Mouse (Mus musculus): ENCODE measurements around the gene Tmed4.
A peak's percentile ranks its signal among the peaks of the same experiment; 100 is the strongest.

Gene Tmed4

DNA sequence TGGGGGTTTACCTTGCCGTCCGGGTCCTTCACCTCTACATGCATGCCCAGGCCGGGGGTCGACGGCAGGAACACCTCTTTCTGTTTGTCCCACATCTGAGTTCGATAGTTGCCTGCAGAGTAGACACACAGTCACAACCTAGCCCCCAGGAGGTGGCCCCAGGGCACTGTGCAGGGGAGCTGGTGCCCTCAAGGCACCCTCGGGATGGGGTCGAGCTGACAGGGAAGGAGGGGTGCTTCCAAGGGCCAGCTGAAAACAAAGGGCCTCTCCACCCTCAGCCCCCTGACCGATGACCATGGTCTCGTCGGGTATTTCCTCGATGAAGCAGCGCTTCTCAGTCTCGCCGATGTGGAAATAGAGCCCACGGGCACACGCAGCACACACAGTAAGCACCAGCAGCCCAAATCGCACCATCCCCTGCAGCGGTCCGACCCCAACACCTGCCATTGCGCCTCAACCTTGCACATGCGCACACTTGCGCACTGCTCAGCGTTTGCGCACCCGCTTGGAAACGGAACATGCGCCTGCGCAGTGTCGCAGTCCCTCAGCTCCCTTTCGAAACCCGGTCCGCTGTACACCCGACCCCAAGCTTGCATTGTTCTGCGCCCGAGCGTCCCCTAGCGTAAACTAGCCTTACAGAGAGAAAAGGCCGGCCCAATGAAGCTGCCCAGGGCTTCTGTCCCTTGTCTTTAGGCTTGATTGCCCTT lies at the start of gene Tmed4:
Tmed4 (minus strand) TSS at position 484 of the 707 bp plus-strand sequence.
- DNase-seq: peak; percentile 99

DNA sequence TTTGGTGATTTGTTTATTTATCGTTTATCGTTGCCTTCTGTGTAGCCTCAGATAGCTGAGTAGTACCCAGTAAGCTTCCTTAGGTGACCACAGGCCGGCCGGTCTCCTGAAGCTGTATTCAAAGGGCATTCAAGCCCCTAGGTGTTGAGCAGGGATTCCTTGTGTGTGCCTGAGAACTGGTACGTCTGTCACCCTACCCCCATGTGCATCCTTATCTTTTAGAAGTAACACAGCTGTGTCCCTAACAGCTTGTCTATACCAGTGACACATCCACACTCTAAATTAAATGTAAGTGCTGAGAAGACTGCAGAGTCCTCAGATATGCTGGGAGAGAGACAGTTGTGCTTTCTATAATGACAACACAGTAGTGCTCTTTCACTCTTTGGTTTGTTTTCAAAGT lies 48.7 kb upstream of the Tmed4 start:
- DNase-seq: no peak

DNA sequence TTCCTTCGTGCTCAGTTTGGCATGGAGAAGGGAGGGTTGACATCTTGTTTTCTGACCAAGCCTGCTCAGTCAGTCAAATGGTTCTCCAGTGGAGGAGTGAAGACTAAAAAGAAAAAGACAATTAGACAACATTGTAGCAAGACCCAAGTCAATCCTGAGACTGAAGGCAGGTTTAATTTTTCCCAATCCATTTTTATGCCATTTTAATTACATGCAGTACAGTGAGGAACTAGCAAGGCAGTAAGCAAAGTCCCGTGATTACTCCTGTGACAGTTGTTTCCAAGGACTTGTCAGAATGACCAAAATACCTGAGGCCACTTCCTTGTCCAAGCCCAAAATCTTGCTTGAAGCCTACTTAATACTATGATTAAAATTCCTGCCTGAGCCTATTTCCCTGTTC lies 47.4 kb upstream of the Tmed4 start:
- DNase-seq: no peak

DNA sequence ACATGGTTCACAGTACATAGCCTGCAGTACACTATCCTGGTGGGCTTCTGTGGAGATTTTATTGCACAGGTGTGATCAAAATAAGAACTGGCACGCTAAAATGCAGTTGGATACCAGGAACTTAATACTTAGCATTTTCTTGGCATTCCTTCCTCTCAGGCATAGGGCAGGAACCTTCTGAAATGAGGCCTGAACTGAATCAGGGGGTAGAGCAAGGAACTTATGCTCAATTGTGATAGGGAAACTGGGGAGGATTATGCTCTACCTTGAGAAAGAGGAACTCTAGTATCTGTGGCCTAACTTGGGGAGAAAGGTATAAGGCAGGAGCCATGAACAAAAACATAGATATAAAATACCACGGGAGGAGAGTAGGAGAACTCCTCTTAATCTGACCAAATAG lies 44.7 kb upstream of the Tmed4 start:
- DNase-seq: no peak

DNA sequence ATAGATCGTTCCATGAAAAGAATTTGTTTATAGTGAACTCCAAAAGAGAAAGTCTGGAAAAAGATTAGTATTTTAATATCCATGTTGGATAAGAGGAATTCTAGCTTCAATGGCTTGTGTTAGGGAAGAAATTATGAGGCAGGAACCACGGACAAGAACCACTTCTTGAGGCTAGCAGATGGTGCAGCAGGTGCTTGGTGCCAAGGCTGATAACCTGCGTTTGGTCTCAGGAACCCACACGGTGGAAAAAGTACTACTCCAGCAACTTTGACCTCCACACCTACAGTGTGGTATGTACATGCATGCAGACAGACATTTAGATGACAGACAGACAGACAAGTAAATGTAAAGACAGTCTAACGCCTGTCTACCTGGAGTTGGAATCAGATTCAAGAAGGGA lies 43.9 kb upstream of the Tmed4 start:
- DNase-seq: no peak

DNA sequence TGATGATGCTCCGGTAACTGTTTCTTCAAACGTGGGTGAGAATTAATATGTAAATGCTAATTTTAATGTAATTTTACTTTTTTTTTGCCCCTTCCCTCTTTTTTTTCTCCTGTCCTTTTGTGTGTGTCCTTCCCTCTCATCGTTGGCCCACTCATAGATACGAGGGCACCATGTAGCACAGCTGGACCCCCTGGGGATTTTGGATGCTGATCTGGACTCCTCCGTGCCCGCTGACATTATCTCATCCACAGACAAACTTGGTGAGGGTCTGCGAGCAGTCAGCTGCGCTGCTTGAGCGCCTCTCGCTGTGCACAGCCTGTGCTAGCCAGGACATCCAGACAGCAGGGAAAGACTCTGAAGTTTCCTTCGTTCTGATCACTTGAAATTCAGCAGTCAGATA lies 42.2 kb upstream of the Tmed4 start:
- no peak for DNase-seq

DNA sequence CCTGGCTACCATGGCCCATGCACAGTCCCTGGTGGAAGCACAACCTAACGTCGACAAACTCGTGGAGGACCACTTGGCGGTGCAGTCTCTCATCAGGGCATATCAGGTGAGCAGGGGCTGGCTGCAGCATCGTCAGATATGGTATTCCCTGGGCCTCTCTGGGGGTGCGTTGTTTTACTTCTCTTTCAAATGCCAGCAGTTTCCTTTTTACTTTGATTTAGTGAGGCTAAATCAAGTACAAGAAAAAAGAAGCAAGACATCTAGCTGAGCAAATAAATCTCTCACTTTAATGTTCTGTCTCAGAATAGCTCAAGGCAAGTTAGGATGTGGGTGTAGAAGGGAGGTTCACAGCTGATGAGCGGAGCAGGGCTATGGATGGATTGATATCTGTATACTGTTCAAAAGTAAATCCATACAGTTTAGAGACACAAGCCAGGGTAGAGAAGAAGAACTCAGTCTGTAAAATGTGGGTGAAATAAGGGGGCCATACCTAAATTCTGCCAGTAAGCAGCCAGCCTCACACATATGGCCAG lies 39.3 kb upstream of the Tmed4 start:
- no peak for DNase-seq

DNA sequence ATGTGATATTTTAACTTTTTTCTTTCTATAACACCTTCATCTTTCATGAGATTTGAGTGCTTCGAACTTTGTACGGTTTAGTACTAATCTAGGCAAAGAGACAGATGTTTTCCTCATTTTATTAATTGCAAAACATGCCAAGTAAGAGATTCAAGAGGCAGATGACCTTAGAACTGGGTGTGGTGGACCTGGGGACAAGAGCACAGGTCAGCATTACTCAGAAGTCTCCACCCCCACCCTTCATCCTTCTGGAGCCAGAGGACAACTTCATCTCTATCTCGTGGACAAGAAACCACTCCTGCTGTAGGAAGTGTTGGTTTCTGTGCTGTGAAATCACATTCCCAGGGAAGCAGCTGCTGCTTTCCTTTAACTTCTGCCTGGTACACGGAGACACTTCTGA lies 33.5 kb upstream of the Tmed4 start:
- no peak for DNase-seq

DNA sequence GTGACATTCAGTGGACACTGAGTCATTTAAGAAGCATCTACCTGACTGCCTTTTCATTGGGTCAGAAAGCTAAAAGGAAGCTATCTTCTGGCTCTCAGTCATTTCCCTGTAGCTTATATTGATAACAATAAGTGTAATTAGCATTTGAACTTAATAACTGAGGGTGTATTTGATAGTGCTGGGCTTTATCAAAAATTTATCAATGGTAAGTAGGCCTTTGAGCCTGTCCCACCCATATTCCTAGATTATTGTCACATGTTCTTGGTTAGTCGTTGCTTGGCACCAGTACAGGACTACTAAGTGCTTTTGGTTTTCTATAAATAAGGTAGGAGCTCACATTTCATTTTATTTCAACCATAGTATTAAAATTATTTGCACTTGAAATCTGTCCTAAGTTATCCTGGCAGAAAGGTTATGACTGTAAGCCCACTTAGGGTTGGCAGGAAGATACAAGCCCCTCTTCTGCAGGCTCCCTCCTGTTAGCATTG lies 31.3 kb upstream of the Tmed4 start:
- DNase-seq: no peak

DNA sequence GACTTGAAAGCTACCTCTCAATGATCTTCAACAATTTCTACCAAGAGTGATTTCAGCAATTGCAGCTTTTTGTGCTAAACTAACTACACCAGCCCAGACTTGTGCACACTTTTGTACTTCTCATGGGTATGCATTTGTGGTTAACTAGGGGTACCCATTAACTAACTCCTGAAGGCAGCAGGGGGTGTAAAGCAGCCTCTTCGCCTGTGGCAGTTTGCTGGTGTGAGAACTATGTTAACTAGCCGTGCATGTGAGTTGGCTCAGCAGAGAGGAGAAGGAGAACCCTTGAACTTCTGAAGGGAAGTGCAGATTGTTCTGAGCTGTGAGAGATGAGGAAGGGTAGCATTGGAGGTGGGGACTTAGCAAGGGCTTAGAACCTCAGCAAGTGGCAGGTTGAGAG lies 28.1 kb upstream of the Tmed4 start:
- no peak for DNase-seq

DNA sequence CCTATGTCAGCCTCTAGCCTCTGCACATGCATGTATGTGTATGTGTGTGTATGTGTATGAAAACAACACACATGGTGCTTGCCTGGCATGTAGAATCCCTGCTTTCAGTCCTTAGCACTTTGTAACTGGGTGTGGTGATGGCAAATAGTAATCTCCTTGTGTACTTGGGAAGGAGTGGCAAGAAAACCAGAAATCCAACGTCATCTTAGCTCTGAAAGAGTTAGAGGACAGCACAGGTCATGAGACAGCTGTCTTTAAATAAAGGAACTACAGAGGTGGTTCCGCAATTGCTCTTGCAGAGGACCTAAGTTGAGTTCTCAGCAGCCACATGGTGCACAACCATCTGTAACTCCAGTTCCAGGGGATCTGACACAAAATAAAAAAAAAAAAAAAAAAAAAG lies 24.8 kb upstream of the Tmed4 start:
- DNase-seq: no peak

DNA sequence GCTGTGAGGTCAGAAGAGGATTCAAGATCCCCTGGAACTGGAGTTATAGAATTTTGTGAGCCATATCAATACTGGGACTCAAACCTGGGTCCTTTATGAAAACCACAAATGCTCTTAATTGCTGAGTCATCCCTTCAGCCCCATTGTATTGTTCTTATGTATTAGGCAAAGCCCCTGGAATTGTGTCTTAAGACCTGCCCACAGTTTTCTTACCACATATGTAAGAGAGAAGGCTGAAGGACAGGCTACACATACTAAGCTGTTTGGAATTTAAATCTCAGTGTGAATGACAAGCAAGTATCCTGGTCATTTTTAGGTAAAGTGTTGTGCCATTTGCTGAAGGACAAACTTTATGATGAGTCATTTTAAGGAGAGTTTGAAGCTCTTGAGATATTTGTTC lies 21.4 kb upstream of the Tmed4 start:
- no peak for DNase-seq

DNA sequence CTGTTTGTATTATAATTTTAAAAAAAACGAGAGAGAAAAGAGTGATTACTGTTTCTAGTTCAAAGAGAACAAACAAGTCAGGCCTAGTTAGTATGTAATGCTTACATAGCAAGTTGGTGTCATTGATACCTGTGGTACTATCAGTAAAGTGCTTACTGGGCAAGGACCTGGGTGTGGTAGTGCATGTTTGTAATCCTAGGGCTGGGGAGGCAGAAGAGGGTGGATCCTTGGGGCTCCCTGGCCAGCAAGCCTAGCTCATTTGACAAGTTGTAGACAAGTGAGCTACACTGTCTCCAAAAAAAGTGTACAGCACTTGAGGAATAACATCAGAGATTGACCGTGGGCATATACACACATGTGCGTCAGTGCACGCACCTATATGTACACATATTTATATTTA lies 20.0 kb upstream of the Tmed4 start:
- DNase-seq: no peak

DNA sequence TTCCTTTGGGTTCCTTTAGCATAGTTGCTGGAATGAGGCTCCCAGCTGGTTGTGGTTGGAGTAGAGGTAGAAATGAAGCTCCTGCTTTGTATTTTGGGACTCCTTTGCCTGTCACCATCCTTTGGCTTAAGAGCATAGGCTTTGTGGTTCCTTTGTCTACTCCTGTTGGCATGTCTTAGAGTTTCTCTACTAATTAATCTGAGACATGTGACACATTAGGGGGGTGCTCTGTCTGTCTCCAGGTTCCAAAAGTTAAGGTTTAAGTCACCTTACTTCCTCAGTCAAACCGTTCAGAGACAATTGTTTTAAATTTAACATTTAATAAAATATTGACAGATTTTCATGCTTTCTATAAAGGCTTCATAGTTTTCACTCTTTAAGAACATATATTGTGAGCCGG lies 18.9 kb upstream of the Tmed4 start:
- DNase-seq: no peak

DNA sequence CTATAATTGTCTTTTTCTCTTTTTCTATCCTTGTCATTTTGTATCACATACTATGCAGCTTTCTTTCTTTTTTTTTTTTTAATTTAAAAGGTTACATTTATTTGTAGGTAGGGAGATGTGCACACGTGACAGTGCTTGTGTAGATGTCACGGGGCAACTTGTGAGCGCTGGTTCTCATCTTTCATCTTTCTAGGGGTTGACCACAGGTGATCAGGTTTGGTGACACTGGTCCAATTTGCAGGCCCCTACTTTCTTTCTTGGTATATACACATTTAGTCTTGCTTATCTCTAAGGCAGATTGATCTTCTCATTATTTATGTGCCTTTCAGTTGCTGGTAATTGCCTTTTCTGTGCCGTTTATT lies 18.3 kb upstream of the Tmed4 start:
- DNase-seq: no peak

DNA sequence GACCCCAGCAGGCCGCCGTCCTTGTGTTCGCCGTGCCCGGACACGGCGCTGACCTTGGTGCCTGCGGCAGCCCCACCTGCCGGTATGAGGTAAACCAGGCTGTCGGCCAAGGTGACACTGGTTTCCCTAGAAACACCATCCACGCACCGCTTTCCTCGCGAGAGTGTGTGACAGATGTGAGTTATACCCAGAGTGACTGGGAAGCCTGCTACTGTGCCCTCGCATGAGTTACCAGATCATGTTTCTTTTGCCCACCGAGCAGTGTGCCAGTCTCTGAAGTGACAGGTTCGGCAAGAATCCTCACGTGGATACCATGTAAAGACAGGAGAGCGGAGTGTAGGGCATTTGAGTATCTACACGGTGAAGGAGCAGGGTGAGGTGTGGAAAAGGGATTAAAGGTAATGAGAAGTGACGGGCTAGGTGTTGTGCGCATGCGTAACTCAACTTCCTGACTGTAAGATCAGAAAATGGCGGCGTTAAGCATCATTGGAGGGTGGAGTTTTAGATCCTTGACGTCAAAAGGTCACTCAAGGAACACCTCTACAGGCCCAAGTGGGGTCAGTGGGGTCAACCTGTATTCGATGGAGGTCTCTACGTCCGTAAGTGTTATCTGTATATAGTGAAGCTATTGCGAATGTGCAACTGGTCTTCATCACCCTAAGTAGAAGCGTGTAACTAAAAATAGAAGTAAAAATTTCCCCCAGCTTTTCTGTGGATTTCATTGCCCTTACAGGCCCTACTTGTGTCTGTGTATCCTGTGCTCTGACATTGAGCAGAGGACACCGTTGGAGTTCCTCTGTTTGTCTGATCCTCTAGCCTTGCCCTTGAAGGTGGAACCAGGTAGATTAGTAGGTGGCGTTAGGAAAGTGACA lies 17.7 kb upstream of the Tmed4 start:
- DNase-seq: peak; percentile 89

DNA sequence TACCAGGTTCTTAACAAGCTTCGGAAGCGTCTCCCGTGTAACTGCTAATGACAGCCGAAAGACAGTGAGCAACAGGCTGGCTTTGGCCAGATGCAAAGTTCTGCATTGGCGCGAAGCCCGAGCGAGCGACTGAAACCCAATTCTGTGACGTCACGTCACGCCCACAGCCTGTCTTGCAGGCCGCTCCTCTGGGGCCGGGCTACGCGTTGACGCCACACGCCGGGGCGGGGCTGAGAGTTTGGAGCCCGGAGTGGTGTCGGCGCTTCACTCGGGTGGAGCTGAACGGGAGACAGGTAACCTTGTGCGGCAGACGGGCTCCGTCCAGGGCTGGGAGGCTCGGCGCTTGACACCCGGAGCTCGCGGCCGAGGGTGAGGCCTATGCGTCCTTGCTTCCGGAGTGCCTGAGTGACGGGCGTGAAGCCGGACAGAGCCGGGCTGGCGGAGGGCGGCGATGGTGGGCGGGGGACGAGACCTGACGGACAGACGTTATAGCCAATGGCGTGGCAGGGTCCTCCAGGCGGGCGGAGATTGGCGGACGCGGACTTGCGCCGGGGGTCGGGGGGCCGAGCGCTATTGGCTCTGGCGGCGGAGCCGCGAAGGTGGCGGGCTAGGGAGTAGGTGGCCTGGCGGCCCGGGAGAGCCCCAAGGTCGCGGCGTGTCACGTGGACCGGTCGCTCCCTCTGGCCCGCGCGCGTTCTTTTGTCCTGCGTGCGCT lies 16.9 kb upstream of the Tmed4 start, which contains the start of gene Ogdh:
Ogdh (plus strand) TSS at position 233 of the 715 bp plus-strand sequence.
- DNase-seq: peak; percentile 99

DNA sequence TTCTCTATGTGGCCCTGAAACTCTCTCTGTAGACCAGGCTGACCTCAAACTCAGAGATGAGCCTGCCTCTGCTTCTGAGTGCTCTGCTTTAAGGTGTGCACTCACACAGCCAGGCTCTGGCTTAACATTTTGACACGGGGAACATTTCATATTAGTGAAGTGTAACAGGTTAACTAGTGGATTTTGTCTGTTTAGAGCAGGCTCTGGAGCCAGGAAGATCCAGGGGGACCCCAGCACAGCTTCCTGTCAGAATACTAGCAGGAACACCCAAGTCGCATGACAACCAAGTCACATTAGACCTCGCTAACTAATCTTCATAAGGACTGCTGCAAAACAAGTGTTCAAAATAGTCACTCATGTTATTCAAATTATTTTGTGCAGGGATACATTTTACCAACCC lies 16.2 kb upstream of the Tmed4 start:
- DNase-seq: no peak

DNA sequence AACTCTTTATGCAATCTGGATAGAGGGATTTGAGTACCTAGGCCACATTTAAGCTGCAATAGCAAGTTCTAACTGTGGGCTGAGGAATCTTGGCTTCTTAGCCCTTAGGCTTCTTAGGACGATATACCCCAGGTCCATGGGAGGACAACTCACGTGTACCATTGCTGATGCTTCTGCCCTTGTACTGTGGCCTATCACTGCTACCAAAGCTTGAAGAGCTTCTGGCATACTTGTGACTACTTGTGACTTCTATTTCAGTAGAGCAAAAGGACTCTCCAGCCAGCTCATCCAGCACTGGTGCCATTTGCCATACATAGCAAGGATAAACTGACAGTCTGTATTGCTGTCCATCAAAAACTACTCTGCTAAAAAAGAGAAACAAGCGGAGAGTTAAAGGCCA lies 15.5 kb upstream of the Tmed4 start:
- no peak for DNase-seq

DNA sequence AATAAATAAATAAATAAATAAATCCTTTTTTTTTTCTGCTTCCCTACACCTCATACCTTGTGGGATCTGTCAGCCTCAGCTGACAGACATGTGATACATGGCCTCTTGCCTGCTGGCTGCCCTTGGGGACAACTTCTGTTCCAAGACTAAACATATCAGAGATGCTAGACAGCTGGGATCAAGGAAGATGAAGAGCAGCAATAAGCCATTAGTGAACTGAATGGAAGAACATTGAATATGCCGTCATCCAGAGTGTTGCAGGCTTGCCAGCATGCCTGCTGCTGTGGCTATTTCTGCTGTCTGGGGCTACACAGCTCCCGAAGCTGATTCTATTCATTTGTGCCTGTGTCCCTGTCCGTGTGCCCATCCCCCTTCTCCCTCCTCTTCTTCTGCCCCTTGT lies 8.3 kb upstream of the Tmed4 start:
- no peak for DNase-seq

DNA sequence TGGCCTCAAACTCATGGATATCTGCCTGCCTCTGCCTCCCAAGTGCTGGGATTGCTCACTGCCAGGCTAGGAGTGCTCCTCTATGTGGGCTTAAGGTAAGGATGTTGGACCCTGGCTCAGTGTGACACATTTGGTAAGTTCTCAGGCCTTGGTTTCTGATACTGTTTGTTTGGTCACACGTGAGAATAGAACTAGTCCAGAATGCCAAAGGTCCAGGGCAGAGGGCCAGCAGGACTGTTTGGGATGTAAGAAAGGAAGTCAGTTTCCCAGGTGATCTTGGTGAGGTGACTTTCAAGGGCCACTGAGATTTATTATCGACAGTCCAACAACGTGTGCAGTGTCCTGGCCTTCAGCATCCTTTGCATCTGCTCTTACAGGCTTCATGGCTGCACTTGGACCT lies 1.8 kb upstream of the Tmed4 start:
- DNase-seq: no peak

DNA sequence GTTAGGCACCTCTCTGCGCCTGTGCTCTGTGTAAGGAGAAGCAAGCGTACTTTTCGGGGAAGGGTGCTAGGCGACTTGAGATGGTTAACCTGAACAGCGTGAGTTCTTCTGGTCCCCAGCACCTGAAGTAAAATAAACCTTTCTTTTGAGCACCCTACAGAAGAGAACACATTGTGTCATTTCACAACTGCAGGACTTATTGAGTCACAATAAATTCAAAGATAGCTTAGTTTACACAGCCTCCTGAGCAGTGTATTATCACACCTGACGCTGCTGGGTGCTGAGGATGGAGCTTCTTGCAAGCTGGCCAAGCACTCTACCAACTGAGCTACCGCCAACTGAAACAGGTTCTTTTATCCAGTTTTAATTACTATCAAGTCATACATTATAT lies 419 bp upstream of the Tmed4 start:
- DNase-seq: no peak

DNA sequence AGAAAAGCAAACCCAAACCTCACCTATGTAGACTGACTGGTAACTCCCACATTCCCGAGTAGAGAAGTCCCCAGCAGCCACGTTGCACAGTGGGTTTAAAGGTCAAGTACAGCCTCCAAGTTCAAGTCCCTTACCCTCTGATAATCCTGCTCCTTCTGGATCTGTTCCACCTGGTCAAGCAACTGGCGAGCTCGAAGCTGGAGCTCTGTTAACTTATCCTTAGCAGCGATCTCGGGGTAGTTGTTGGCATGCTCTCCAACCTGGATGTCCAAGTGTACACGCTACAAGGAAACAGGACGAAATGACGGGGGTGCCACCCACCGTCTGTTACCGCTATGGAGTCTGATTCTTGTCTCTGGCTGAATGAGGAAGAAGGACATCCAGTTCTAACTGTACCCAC lies 1.1 kb downstream of the Tmed4 start:
- DNase-seq: no peak

Data from retina, postnatal 1 day (tissue).